Mouse (Mus musculus) mouse trophoblast stem cell (cell line): ENCODE measurements around the gene Smpd4.

Experiments
- in situ Hi-C, 2 experiments: fragments of 300-500 bp; cut with MseI, MboI; formaldehyde crosslinking; loops; 2 replicates in 1 of 2; 3 replicates in 1 of 2; pipeline ENCODE4 v1.15.1; 2025

Gene Smpd4

GRCm38 (mm10) chr16:17619198-17620105, at the start of gene Smpd4:
Gene Smpd4, plus strand, starts transcription at chr16:17619354.
- in situ Hi-C loops, result loop anchor here in 1 of 2 experiments (5.0 kb wide), 1 partner anchor 67 kb away; no protein-coding TSS in a partner anchor

GRCm38 (mm10) chr16:17575870-17576824, 43.0 kb upstream of the Smpd4 start:
- in situ Hi-C loops, result no loop called here

GRCm38 (mm10) chr16:17576825-17577215, 42.3 kb upstream of the Smpd4 start:
- in situ Hi-C loops, result no loop called here

- in situ Hi-C loops, result no loop called here
Observed at GRCm38 (mm10) chr16:17583064-17583463, 36.1 kb upstream of the Smpd4 start, which contains the start of gene Slc7a4. Gene Slc7a4, minus strand, starts transcription at chr16:17583214.

GRCm38 (mm10) chr16:17584555-17584954, 34.6 kb upstream of the Smpd4 start:
- in situ Hi-C loops, result no loop called here

- in situ Hi-C loops, result no loop called here
Observed at GRCm38 (mm10) chr16:17590731-17591130, 28.4 kb upstream of the Smpd4 start.

DNA sequence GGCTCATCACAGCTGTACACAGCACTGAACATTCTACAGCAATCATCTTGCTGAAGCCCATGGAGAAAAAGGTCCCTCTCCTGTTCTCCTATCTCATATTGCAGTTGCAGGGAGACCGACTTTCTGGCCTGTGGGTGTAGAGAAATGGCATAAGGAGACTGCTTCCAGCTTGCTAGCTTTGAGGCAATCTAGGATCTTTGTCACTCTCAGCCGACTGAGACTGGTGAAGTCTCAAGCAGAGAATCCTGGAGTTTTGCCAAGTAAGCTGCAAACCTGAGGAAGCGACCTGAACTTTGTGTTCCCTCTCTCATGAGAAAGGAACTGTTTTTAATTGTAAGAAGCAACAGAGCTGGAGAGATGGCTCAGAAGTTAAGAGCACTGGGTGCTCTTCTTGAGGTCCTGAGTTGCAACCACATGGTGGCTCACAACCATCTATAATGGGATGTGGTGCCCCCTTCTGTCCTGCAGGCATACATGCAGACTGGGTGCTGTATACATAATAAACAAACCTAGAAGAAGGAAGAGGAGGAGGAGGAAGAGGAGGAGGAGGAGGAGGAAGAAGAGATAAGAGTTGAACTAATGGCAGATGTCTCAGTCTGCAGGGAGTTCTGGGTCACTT, 18.1 kb upstream of the Smpd4 start:
- in situ Hi-C loops, result no loop called here

GRCm38 (mm10) chr16:17604941-17605340, 14.2 kb upstream of the Smpd4 start:
- in situ Hi-C loops, result no loop called here

DNA sequence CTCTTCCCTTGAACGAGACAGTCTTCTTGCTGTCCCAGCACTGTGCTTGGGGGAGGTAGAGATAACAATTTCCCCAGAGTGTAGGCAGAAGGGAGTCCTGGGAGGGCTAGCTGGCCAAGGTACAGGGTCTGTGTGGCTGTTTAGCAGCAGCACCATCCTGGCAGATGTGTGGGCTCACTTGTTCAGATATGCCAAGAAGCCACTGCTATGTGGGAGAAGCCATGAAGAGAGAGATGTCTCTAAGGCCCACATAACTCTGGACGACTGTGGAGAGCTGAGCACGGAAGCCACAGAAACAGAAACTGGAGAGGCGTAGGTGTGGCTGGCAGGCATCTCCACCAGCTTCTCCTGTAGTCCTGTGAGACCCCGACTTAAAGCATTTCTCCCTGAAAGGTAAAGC, 13.5 kb upstream of the Smpd4 start:
- in situ Hi-C loops, result no loop called here

GRCm38 (mm10) chr16:17611383-17611782, 7.8 kb upstream of the Smpd4 start:
- in situ Hi-C loops, result no loop called here

DNA sequence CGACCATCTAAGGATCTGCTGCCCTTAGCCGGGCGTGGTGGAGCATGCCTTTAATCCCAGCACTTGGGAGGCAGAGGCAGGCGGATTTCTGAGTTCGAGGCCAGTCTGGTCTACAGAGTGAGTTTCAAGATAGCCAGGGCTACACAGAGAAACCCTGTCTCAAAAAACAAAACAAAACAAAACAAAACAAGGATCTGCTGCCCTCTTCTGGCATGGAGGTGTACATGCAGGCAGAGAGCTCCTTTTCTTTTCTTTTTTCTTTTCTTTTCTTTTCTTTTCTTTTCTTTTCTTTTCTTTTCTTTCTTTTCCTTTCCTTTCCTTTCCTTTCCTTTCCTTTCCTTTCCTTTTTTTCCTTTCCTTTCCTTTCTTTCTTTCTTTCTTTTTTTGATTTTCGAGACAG, 4.4 kb upstream of the Smpd4 start:
- in situ Hi-C loops, result loop anchor here in 1 of 2 experiments (5.0 kb wide), 1 partner anchor 62 kb away; no protein-coding TSS in a partner anchor

DNA sequence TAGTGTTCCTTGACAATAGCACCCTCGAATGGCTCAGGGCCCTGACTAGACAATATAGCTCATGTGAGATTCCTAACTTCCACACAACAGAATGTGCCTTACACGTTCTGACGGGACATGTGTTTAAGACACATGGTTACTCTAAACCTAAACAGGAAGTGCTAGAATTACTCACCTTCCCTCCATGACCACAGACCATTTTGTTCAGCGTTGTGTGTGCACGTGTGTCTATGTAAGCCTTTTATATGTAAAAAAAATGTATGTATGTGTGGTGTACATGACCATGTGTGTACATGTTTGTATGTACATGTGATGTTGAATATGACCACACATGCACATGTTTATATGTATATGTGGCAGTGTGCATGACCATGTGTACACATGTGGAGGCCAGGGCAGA, 2.9 kb upstream of the Smpd4 start:
- in situ Hi-C loops, result loop anchor here in 1 of 2 experiments (5.0 kb wide), 1 partner anchor 64 kb away; no protein-coding TSS in a partner anchor

DNA sequence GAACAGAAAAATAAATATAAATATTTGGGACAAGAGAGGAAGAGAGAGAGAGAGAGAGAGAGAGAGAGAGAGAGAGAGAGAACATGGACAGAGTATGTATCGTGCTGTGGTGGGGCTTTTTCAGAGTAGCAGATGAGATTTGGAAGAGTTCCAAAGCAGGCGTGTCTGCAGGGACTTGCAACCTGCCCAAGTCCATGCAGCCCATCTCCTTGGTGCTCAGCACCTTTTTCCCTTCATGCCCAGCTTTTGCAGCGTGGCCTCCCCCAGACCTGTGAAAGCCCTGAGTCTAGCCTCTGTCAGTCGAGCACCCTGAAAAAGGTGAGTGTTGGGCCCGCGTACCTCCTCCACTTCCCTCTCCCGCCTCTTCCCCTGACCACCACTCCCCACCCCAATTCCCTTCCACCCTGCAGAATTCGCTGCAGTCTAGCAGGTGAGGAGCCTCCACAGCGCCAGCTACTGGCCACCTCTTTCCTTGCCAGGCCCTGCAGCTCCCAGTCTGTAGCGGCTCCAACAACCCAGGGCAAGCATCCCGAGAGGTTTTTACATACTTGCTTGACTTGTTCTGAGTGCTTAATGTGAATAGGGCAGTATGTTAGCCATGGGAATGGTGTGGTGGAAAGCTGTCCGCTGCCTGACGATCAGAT, 1.1 kb upstream of the Smpd4 start:
- in situ Hi-C loops, result loop anchor here in 1 of 2 experiments (5.0 kb wide), 1 partner anchor 66 kb away; no protein-coding TSS in a partner anchor

DNA sequence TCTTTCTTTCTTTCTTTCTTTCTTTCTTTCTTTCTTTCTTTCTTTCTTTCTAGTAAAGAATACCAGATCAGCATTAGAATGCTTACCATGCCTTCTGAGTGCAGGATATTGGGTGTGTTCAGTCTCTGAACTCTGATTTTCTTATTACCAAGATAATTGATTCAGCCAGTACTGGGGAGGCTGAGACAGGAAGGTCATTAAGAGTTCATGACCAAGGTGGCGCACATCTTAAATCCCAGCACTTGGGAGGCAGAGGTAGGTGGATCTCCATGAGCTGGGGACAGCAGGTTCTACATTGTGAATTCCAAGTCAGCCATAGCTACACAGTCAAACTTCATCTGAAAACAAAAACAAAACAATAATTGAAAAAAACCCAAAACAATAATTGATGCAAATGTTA, 2.8 kb downstream of the Smpd4 start:
- in situ Hi-C loops, result no loop called here

GRCm38 (mm10) chr16:17625488-17626268, 6.5 kb downstream of the Smpd4 start:
- in situ Hi-C loops, result no loop called here

GRCm38 (mm10) chr16:17626269-17626555, 7.1 kb downstream of the Smpd4 start:
- in situ Hi-C loops, result no loop called here

DNA sequence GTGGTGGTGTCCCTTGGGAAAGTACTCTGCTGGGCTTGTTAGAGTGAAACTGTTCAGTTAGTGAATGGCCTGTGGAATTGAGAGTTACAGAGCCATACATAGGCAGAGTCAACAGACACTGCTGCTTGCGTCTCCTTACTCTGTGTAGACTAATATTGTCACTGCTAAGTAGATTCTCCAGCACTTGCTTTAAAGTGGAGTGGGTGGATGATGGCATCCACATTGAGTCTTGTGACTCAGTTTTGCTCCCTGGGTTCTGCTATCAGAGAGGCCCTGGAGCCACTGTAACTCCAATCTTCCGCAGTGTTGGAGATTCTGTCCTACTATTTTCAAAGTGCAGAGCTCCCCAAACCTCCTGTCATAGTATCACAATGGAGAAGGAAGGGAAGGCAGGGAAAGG, 13.4 kb downstream of the Smpd4 start:
- in situ Hi-C loops, result no loop called here

- in situ Hi-C loops, result no loop called here
Observed at GRCm38 (mm10) chr16:17633481-17634181, 14.5 kb downstream of the Smpd4 start.

DNA sequence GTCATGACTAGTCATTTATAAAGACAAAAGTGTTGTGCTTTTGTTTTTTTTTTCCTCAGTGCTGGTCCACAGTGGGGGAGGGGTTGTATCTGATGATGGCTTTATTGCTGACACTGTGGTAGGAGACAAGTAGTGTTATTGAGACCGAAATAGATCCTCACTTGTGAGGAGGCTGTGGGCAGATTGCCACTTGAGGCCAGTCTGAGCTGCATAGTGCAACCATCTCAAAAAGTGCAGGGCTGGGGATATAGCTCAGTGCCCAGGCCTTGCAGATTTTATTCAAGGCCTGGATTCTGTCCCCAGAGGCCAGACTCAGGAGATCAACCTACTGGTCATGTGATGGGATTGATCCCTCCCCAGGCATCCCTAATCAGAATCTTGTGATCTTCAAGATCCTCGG, 17.8 kb downstream of the Smpd4 start:
- in situ Hi-C loops, result no loop called here

- in situ Hi-C loops, result no loop called here
Observed at GRCm38 (mm10) chr16:17637610-17638009, 18.5 kb downstream of the Smpd4 start.
